Mouse (Mus musculus) ES-Bruce4 (cell line): ENCODE results near the gene Nedd4.

Experiments used
- CTCF ChIP-seq: IDR thresholded peaks from one replicate; pipeline ENCODE4 v1.8.1; 2011; ENCODE audit warnings: low read depth, low read length
- EP300 ChIP-seq: IDR thresholded peaks from 2 replicates; pipeline ENCODE4 v1.6.1; 2011; ENCODE audit warnings: low read depth, low read length; ENCODE audit not compliant: insufficient read depth
- POLR2A ChIP-seq: IDR thresholded peaks from one replicate; pipeline ENCODE4 v1.8.1; 2011; ENCODE audit warnings: low read length; ENCODE audit not compliant: insufficient read depth

GRCm38 (mm10) chr9:72701441-72701840, 39.3 kb downstream of the Nedd4 start:
- TF ChIP-seq CTCF: no peak
- TF ChIP-seq POLR2A: no peak
- TF ChIP-seq EP300: no peak
